Mouse (Mus musculus): Measurements from ENCODE around the gene Whrn.

Gene Whrn

DNA sequence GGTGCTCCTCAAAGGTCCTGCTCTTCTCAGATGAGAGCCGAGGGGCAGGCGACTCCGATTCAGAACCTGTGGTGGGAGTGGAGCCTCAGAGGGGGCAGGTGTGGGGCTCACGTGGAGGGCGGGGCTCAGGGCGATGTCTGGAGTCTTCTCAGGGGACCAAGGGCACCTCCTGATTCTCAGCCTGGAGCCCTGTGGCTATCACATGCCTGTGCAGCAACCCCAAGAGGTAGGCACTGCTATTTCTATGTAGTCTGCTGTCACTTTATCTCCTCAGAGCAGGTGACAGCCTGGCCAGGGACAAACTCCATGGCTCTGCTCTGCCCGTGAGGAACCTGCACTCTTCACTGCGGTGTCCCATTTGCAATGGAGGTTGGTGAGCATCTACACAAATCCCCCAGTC, 122.4 kb downstream of the Whrn start:
- DNase-seq: no peak

DNA sequence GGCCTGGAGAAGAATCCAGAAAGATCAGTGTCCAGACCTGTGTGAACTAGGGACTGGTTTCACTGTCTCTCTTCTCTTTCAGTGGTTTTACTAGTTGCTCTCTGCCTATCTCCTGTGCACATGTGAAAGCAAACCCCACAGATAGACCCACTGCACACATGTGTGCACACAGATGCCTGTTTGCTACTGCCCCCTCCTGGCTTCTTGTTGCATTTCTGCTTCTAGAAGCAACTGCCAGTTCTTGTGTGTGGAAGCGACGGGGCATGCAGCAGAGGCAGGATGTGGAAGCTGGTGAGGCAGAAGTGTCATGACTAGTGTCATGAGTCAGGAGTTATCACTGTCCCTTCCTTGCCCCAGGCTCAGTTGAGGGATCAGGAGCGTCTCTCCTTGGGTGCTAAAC, 123.9 kb downstream of the Whrn start:
- DNase-seq: peak in 1 of 2 experiments; percentile 37

DNA sequence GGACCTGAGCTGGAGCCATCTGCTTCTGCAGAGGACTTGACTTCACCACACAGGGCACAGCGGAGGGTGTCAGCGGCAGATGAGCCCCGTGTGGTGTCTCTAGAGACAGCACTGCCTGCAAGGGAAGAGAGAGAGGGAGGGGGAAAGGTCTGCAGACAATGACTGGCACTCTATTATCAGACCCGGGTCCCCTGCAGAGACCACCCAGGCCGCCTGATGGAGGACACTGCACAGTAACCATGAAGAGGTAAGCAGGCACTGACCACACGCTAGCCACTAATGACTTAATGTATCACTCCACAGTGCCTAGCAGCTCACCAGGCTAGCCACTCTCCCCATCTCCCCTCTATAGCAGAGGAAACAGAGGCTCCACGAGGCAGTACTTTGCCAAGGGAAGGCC, 124.9 kb downstream of the Whrn start:
- no peak for DNase-seq

DNA sequence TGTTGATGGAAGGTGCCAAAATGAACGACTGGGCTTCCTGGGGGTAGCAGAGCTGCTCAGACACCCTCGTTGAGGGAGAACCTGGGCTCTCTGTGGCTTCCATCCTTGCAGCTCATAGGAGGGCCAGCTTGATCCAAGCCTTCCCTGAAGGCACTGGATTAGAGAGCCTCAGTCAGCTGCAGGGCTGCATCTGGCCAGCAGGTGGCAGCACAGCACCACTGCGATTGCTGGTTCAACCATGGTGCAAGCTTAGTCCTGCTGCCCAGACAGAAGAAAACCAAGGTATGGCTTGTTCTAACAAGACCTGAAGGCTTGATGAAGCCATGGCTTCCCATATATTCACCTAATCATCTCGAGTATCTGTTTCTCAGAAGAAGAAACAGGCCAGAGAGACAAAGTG, 127.2 kb downstream of the Whrn start:
- peak; percentile 88 to 93 for DNase-seq

Data from cerebellum, postnatal 14 days (tissue).